Mouse (Mus musculus): ENCODE results near the gene Agpat2.

Gene Agpat2

GRCm38 (mm10) chr2:26575378-26575777 is 28.8 kb downstream of the Agpat2 start:
- DNase-seq (ENCODE audit: low spot score in 2 of 2) = no peak

- DNase-seq (ENCODE audit: low spot score in 2 of 2) = no peak
These were observed 29.4 kb downstream of the Agpat2 start for GRCm38 (mm10) chr2:26574862-26575261.

- DNase-seq (ENCODE audit: low spot score in 2 of 2) = no peak
These were observed 30.4 kb downstream of the Agpat2 start for GRCm38 (mm10) chr2:26573807-26574206.

- DNase-seq (ENCODE audit: low spot score in 2 of 2) = no peak
These were observed 30.8 kb downstream of the Agpat2 start for GRCm38 (mm10) chr2:26573396-26573795.

GRCm38 (mm10) chr2:26571826-26572225 is 32.4 kb downstream of the Agpat2 start:
- DNase-seq (ENCODE audit: low spot score in 2 of 2) = no peak

GRCm38 (mm10) chr2:26571400-26571799 is 32.8 kb downstream of the Agpat2 start:
- no peak for DNase-seq (ENCODE audit: low spot score in 2 of 2)

- DNase-seq (ENCODE audit: low spot score in 2 of 2) = no peak
These were observed 34.2 kb downstream of the Agpat2 start for GRCm38 (mm10) chr2:26570034-26570433.

- no peak for DNase-seq (ENCODE audit: low spot score in 2 of 2)
These were observed 38.0 kb downstream of the Agpat2 start for GRCm38 (mm10) chr2:26566221-26566620.

GRCm38 (mm10) chr2:26561351-26562016 is 42.7 kb downstream of the Agpat2 start:
- no peak for DNase-seq (ENCODE audit: low spot score in 2 of 2)

- no peak for DNase-seq (ENCODE audit: low spot score in 2 of 2)
These were observed 43.7 kb downstream of the Agpat2 start for GRCm38 (mm10) chr2:26560506-26560905.

GRCm38 (mm10) chr2:26556535-26556993 is 47.7 kb downstream of the Agpat2 start:
- no peak for DNase-seq (ENCODE audit: low spot score in 2 of 2)

GRCm38 (mm10) chr2:26555076-26555475 is 49.1 kb downstream of the Agpat2 start:
- peak; percentile 39 to 59 for DNase-seq (ENCODE audit: low spot score in 2 of 2)

- DNase-seq (ENCODE audit: low spot score in 2 of 2) = no peak
These were observed 50.3 kb downstream of the Agpat2 start for GRCm38 (mm10) chr2:26553904-26554303.

- DNase-seq (ENCODE audit: low spot score in 2 of 2) = no peak
These were observed 52.2 kb downstream of the Agpat2 start for GRCm38 (mm10) chr2:26552066-26552465.

GRCm38 (mm10) chr2:26551446-26551845 is 52.8 kb downstream of the Agpat2 start:
- no peak for DNase-seq (ENCODE audit: low spot score in 2 of 2)

- no peak for DNase-seq (ENCODE audit: low spot score in 2 of 2)
These were observed 53.4 kb downstream of the Agpat2 start for GRCm38 (mm10) chr2:26550777-26551176.

GRCm38 (mm10) chr2:26550205-26550604 is 54.0 kb downstream of the Agpat2 start:
- no peak for DNase-seq (ENCODE audit: low spot score in 2 of 2)

GRCm38 (mm10) chr2:26549801-26550200 is 54.4 kb downstream of the Agpat2 start:
- DNase-seq (ENCODE audit: low spot score in 2 of 2) = no peak

GRCm38 (mm10) chr2:26547481-26547880 is 56.7 kb downstream of the Agpat2 start:
- DNase-seq (ENCODE audit: low spot score in 2 of 2) = no peak

GRCm38 (mm10) chr2:26544265-26544664 is 60.0 kb downstream of the Agpat2 start:
- DNase-seq (ENCODE audit: low spot score in 2 of 2) = no peak

GRCm38 (mm10) chr2:26543768-26544167 is 60.4 kb downstream of the Agpat2 start:
- DNase-seq (ENCODE audit: low spot score in 2 of 2) = no peak

- no peak for DNase-seq (ENCODE audit: low spot score in 2 of 2)
These were observed 61.1 kb downstream of the Agpat2 start for GRCm38 (mm10) chr2:26543155-26543554.
